Mouse (Mus musculus): ENCODE results near the gene Prkcb. TPM values are rescaled to one million over a fixed set of nuclear protein-coding genes. Genes with fewer than 3 reads are reported as not detected.

Gene Prkcb
- polyA plus RNA-seq, 1 experiment from 2014 or later, result 29.4 TPM

DNA sequence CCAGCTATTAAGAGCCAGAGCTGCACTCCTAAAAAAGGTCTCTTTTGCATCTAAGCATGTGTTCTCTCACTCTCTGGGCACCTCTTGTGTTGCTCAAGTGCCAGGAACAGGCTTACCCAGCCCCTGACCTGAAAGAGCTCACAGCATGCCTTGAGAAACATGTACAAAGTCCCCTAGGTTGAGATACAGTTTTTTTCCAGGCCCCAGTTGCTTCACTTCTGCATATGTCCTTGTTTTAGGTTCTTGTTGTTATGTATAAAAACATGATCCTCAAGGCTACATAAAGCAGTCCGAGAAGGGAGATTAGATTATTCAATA lies 291.6 kb downstream of the Prkcb start:
- WGBS, result 94% methylated on average over 1 of the region's 1 CpGs
- H3K4me1 ChIP-seq (ENCODE audit: control insufficient read depth, insufficient read depth, low read length), result no peaks in the 10 kb centered on the region
- no peak overlapping the region for H3K27ac ChIP-seq (ENCODE audit: low read depth, low read length)
- H3K9me3 ChIP-seq (replicated peaks; ENCODE audit: control insufficient read depth, low read length), result no peaks in the 10 kb centered on the region
- H3K27me3 ChIP-seq (replicated peaks; ENCODE audit: control insufficient read depth, insufficient read depth, low read length), result no peaks in the 10 kb centered on the region
- no peak overlapping the region for H3K4me3 ChIP-seq (ENCODE audit: low read depth, low read length)
- H3K36me3 ChIP-seq (ENCODE audit: control insufficient read depth, insufficient read depth, low read length), result no peaks in the 10 kb centered on the region
- ATAC-seq, result no peak
- DNase-seq (ENCODE audit: low spot score), result no peak
- H3K9ac ChIP-seq (ENCODE audit: low read length), result no peak overlapping the region
- no peak overlapping the region for H3K4me2 ChIP-seq (ENCODE audit: low read length)

DNA sequence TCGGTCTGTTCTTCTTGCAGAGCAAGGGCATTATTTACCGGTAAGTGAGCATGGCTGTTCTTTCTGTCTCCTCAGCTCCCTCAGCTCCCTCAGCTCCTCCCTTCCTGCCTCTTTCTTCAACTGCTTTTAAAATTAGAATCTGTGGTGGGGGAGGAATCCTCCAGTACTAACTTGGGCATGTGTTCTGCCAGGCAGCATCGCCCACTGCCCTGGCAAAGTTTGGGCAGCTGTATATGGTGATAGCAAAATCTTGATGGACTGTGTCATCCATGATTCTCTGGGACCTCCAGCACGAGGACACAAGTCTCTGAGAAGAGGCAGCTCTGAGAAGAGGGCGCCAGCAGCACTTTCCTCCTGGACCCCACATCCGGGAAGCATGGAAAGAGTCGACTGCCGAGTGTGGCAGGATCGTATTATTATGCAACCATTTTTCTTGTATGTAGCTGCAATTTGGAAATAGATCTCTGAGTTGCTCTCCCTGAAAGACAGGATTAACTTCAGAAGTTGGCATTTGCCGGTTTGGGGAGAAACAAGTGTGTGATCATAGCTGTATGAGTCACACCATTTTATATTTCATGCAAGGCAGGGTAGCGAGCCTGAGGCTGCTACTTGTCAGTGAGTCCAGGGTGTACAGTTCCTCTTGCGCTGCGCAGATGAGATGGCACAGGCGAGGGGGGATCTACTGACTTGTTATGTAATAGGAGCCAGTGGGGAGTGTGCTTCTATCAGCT lies 296.0 kb downstream of the Prkcb start:
- H3K9ac ChIP-seq (ENCODE audit: low read length), result no peak overlapping the region
- H3K36me3 ChIP-seq (ENCODE audit: control insufficient read depth, insufficient read depth, low read length), result no peaks in the 10 kb centered on the region
- H3K27ac ChIP-seq (ENCODE audit: low read depth, low read length), result no peak overlapping the region
- no peak for ATAC-seq
- H3K4me1 ChIP-seq (ENCODE audit: control insufficient read depth, insufficient read depth, low read length), result no peaks in the 10 kb centered on the region
- H3K27me3 ChIP-seq (replicated peaks; ENCODE audit: control insufficient read depth, insufficient read depth, low read length), result no peaks in the 10 kb centered on the region
- no peak for DNase-seq (ENCODE audit: low spot score)
- no peak overlapping the region for H3K4me3 ChIP-seq (ENCODE audit: low read depth, low read length)
- H3K9me3 ChIP-seq (replicated peaks; ENCODE audit: control insufficient read depth, low read length), result no peaks in the 10 kb centered on the region
- WGBS, result 89% methylated on average over 14 of the region's 14 CpGs
- no peak overlapping the region for H3K4me2 ChIP-seq (ENCODE audit: low read length)

DNA sequence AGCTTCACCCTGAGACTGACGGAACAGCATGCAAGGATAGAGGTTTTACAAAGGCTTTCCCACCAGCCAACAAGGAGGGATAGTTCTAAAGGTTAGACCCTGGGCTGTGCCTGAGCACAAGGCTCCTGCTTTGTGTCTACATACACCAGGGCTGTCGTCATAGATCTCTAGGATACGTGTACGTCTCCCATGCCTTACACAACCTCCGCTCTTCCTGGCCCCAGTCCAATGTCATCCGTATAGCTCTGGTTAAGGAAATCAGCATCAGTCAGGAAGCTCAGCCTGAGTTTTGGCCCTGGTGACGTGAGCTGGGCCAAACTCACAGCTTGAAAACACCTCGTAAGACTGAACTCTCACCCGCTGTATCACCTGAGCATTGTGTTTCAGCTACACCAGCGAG lies 307.3 kb downstream of the Prkcb start:
- ATAC-seq (no peak), DNase-seq (ENCODE audit: low spot score) (peak; percentile 23)
- Histone ChIP-seq H3K27ac (ENCODE audit: low read depth, low read length) (no peak overlapping the region), H3K36me3 (ENCODE audit: control insufficient read depth, insufficient read depth, low read length) (no peaks in the 10 kb centered on the region), H3K9ac (ENCODE audit: low read length) (no peak overlapping the region), H3K4me1 (ENCODE audit: control insufficient read depth, insufficient read depth, low read length) (no peaks in the 10 kb centered on the region), H3K27me3 (replicated peaks; ENCODE audit: control insufficient read depth, insufficient read depth, low read length) (no peaks in the 10 kb centered on the region), H3K4me3 (ENCODE audit: low read depth, low read length) (no peak overlapping the region), H3K9me3 (replicated peaks; ENCODE audit: control insufficient read depth, low read length) (no peaks in the 10 kb centered on the region), H3K4me2 (ENCODE audit: low read length) (no peak overlapping the region)
- WGBS, result 74% methylated on average over 10 of the region's 10 CpGs

DNA sequence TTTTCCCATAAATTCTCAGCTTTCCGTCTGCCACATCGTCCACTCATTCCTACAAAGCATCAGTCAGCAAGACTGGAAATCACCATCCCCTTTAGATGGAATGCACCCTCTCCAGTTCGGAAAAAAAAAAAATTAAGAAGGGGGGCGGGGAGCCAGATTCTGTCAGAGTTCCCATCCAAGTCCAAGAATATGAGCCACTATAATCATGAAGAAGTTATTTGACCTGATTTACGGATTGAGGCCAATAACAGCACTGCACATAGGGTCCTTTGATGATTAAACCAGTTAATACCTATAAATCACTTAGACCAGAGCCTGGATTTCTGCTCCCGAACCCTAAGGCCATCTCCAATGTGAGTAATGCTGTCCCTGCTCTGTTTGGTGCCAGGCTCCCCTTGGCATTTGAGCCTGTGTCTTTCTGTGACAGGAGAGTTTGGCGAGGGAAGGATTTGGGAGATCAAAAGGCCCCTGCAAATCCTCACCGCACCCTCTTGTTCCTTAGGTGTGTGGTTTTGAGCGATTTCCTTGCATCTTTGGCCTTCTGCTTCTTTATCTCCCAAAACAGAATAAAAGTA lies 308.1 kb downstream of the Prkcb start:
- Histone ChIP-seq H3K27me3 (replicated peaks; ENCODE audit: control insufficient read depth, insufficient read depth, low read length) (no peaks in the 10 kb centered on the region), H3K4me3 (ENCODE audit: low read depth, low read length) (no peak overlapping the region), H3K4me2 (ENCODE audit: low read length) (no peak overlapping the region), H3K36me3 (ENCODE audit: control insufficient read depth, insufficient read depth, low read length) (no peaks in the 10 kb centered on the region), H3K9ac (ENCODE audit: low read length) (no peak overlapping the region), H3K4me1 (ENCODE audit: control insufficient read depth, insufficient read depth, low read length) (no peaks in the 10 kb centered on the region), H3K27ac (ENCODE audit: low read depth, low read length) (no peak overlapping the region), H3K9me3 (replicated peaks; ENCODE audit: control insufficient read depth, low read length) (no peaks in the 10 kb centered on the region)
- DNase-seq (ENCODE audit: low spot score), result no peak
- WGBS, result 86% methylated on average over 9 of the region's 9 CpGs
- ATAC-seq, result no peak

DNA sequence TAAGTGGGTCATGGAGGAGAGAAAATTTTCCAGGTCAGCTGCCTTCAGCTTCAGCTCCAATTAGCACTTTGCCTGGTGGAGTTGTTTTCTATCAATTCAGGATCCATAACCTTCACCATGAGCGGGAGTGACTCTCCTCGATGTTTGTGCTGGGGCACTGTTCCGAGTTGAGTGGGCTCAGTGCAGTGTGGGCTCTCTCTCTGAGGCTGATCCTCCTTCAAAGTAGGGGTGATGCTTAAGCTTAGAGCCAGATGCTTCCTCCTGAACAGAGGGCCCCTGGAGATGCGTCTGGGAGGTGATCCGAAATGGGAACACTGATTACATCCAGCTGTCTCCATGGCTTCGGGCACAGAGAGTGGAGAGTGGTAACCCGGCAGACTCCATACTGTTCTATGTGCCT lies 308.8 kb downstream of the Prkcb start:
- no peaks in the 10 kb centered on the region for H3K9me3 ChIP-seq (replicated peaks; ENCODE audit: control insufficient read depth, low read length)
- DNase-seq (ENCODE audit: low spot score), result no peak
- 80% methylated on average over 7 of the region's 7 CpGs for WGBS
- no peak overlapping the region for H3K27ac ChIP-seq (ENCODE audit: low read depth, low read length)
- H3K36me3 ChIP-seq (ENCODE audit: control insufficient read depth, insufficient read depth, low read length), result no peaks in the 10 kb centered on the region
- H3K4me1 ChIP-seq (ENCODE audit: control insufficient read depth, insufficient read depth, low read length), result no peaks in the 10 kb centered on the region
- ATAC-seq, result no peak
- no peak overlapping the region for H3K4me3 ChIP-seq (ENCODE audit: low read depth, low read length)
- H3K4me2 ChIP-seq (ENCODE audit: low read length), result no peak overlapping the region
- no peak overlapping the region for H3K9ac ChIP-seq (ENCODE audit: low read length)
- no peaks in the 10 kb centered on the region for H3K27me3 ChIP-seq (replicated peaks; ENCODE audit: control insufficient read depth, insufficient read depth, low read length)

DNA sequence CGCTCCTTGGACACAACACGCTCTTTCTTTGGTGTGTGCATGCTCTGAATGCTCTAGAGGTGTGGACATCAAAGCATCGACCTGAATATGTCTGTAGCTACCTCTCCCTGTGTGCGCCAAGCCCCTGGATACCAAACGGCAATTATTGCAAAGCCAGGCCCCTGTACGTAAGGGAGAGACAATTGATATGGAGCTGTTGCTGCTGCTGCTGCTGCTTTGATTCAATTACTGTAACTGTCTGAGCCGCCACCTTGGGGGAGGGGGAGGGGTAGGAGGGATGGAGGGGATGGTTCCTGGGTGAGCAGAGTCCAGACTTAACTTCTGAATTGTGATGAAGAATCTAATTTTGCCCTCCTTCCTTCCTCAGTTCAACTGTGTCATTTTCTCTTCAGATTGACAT lies 312.3 kb downstream of the Prkcb start:
- Histone ChIP-seq H3K4me1 (ENCODE audit: control insufficient read depth, insufficient read depth, low read length) (no peaks in the 10 kb centered on the region), H3K36me3 (ENCODE audit: control insufficient read depth, insufficient read depth, low read length) (no peaks in the 10 kb centered on the region), H3K27ac (ENCODE audit: low read depth, low read length) (no peak overlapping the region), H3K9me3 (replicated peaks; ENCODE audit: control insufficient read depth, low read length) (no peaks in the 10 kb centered on the region), H3K9ac (ENCODE audit: low read length) (no peak overlapping the region), H3K4me3 (ENCODE audit: low read depth, low read length) (no peak overlapping the region), H3K27me3 (replicated peaks; ENCODE audit: control insufficient read depth, insufficient read depth, low read length) (no peaks in the 10 kb centered on the region), H3K4me2 (ENCODE audit: low read length) (no peak overlapping the region)
- DNase-seq (ENCODE audit: low spot score) (peak; percentile 15), ATAC-seq (no peak)
- 57% methylated on average over 7 of the region's 7 CpGs for WGBS

DNA sequence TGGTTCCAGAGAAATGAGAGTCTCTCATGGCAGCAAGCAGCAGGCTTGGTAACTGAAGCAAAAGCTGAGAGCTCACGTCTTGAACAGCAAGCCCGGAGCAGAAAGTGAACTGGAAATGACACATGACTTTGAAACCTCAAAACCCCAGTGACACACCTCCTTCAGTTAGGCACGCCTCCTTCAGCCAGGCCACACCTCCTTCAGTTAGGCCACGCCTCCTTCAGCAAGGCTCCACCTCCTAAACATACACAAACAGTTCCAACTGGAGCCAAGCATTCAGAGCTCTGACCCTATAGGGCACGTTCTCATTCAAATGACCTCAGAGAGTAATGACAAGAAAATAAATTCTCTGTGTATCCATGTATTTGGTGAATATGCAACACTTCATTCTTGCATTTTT lies 316.5 kb downstream of the Prkcb start:
- ATAC-seq, result no peak
- Histone ChIP-seq H3K4me1 (ENCODE audit: control insufficient read depth, insufficient read depth, low read length) (no peaks in the 10 kb centered on the region), H3K9ac (ENCODE audit: low read length) (no peak overlapping the region), H3K4me2 (ENCODE audit: low read length) (no peak overlapping the region), H3K27me3 (replicated peaks; ENCODE audit: control insufficient read depth, insufficient read depth, low read length) (no peaks in the 10 kb centered on the region), H3K4me3 (ENCODE audit: low read depth, low read length) (no peak overlapping the region), H3K36me3 (ENCODE audit: control insufficient read depth, insufficient read depth, low read length) (no peaks in the 10 kb centered on the region), H3K9me3 (replicated peaks; ENCODE audit: control insufficient read depth, low read length) (no peaks in the 10 kb centered on the region), H3K27ac (ENCODE audit: low read depth, low read length) (no peak overlapping the region)
- 90% methylated on average over 5 of the region's 5 CpGs for WGBS
- no peak for DNase-seq (ENCODE audit: low spot score)

DNA sequence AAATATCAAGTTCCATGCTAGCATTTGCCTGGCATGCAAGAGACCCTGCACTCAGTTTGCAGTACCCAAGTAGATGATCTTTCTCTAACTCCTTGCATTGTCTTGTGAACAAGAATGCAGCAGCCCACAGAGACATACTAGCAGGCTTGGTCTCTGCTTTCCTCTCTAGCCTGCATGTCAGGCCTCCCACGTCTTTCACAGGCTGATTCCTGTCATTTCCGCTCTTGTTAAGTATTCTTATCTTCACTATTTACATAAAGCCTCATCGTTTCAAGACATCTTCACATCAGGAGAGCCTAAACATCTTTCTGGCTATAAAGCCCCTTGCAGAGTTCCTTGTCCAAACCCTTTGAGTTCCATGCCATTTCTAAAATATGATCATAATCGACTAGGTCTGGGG lies 320.9 kb downstream of the Prkcb start:
- no peaks in the 10 kb centered on the region for H3K27me3 ChIP-seq (replicated peaks; ENCODE audit: control insufficient read depth, insufficient read depth, low read length)
- no peaks in the 10 kb centered on the region for H3K9me3 ChIP-seq (replicated peaks; ENCODE audit: control insufficient read depth, low read length)
- no peaks in the 10 kb centered on the region for H3K4me1 ChIP-seq (ENCODE audit: control insufficient read depth, insufficient read depth, low read length)
- no peaks in the 10 kb centered on the region for H3K36me3 ChIP-seq (ENCODE audit: control insufficient read depth, insufficient read depth, low read length)
- no peak overlapping the region for H3K9ac ChIP-seq (ENCODE audit: low read length)
- H3K4me3 ChIP-seq (ENCODE audit: low read depth, low read length), result no peak overlapping the region
- no peak overlapping the region for H3K27ac ChIP-seq (ENCODE audit: low read depth, low read length)
- DNase-seq (ENCODE audit: low spot score) (no peak), ATAC-seq (no peak)
- H3K4me2 ChIP-seq (ENCODE audit: low read length), result no peak overlapping the region
- 79% methylated on average over 4 of the region's 4 CpGs for WGBS

DNA sequence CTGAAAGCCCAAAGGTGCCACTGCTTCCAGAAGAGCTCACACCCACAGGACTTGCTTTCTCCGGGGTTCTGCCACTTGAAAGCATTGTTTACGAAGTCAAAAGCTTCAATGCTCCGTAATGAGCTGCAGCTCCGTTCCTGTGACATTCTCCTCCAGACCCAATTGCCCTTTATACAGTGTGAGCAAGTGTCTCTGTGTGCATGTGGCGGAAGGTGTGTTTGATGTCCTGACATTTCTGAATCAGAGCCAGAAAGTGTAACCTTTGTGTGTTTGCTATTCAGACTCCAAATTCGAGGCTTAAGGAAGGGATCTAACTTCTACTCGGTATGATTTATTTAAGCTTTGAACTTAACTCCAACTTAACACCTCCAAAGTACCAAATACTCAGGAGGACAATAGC lies 321.6 kb downstream of the Prkcb start:
- Histone ChIP-seq H3K4me2 (ENCODE audit: low read length) (no peak overlapping the region), H3K27me3 (replicated peaks; ENCODE audit: control insufficient read depth, insufficient read depth, low read length) (no peaks in the 10 kb centered on the region), H3K27ac (ENCODE audit: low read depth, low read length) (no peak overlapping the region), H3K9me3 (replicated peaks; ENCODE audit: control insufficient read depth, low read length) (no peaks in the 10 kb centered on the region), H3K4me3 (ENCODE audit: low read depth, low read length) (no peak overlapping the region), H3K36me3 (ENCODE audit: control insufficient read depth, insufficient read depth, low read length) (no peaks in the 10 kb centered on the region), H3K4me1 (ENCODE audit: control insufficient read depth, insufficient read depth, low read length) (no peaks in the 10 kb centered on the region), H3K9ac (ENCODE audit: low read length) (no peak overlapping the region)
- no peak for ATAC-seq
- 60% methylated on average over 7 of the region's 7 CpGs for WGBS
- DNase-seq (ENCODE audit: low spot score), result no peak

Data from forebrain, embryonic 14.5 days (tissue).